Mouse (Mus musculus): ENCODE measurements around the gene Ciapin1.

GRCm38 (mm10) chr8:94876197-94876730, 38.1 kb upstream of the Ciapin1 start, which contains the start of gene Dok4:
- TF ChIP-seq POLR2A (IDR thresholded peaks at IDR 0.05; ENCODE audit: control insufficient read depth in 1 of 2, insufficient read depth in 1 of 2, low read depth in 1 of 2, low read length in 2 of 2, poor library complexity in 1 of 2): peak in 1 of 2 experiments; percentile 18; a peak in 1 of 4 replicates
- TF ChIP-seq CTCF (IDR thresholded peaks at IDR 0.05 in 2 of 3, conservative IDR thresholded peaks at IDR 0.05 in 1 of 3; ENCODE audit: control insufficient read depth in 1 of 3, insufficient read depth in 1 of 3, low read depth in 2 of 3, low read length in 3 of 3, poor library complexity in 1 of 3, severe bottlenecking in 1 of 3): no peak
- TF ChIP-seq HCFC1 (IDR thresholded peaks at IDR 0.05; ENCODE audit: low read depth, low read length): no peak
- peak; percentile 69 for TF ChIP-seq SIN3A (IDR thresholded peaks at IDR 0.05; ENCODE audit: low read length)
- TF ChIP-seq NRF1 (IDR thresholded peaks at IDR 0.05; ENCODE audit: insufficient read depth, low read depth, low read length, poor library complexity, severe bottlenecking): peak; percentile 34; the same call in 1 of the 2 replicates
- no peak for TF ChIP-seq TAL1 (IDR thresholded peaks at IDR 0.05; ENCODE audit: low read length)
- no peak for TF ChIP-seq SMC3 (IDR thresholded peaks at IDR 0.05; ENCODE audit: low read depth, low read length)
- no peak for TF ChIP-seq MAFK (IDR thresholded peaks at IDR 0.05; ENCODE audit: borderline replicate concordance, low read depth, low read length)

Data from MEL (cell line).